Mouse (Mus musculus) stomach, postnatal 0 days (tissue): ENCODE results near the gene Mmrn1. TPM values are rescaled to one million over a fixed set of nuclear protein-coding genes. Genes with fewer than 3 reads are reported as not detected.

Source experiments
- ATAC-seq: fragments of 200-750 bp; cut with Nextera tagmentation; 2 replicates; pipeline ENCODE4 v1.8.0; 2017; ENCODE audit not compliant: low FRiP score, low TSS enrichment
- DNase-seq: peaks from one replicate; pipeline ENCODE4 v3.0.0-alpha.2; 2016; ENCODE audit warnings: low spot score
- H3K27ac ChIP-seq: fragments of 300-500 bp; sonication (generic); replicated peaks from 2 replicates; pipeline ENCODE4 v1.5.1; 2014; ENCODE audit warnings: mild to moderate bottlenecking, control low read depth
- H3K27me3 ChIP-seq: fragments of 300-500 bp; sonication (generic); 2 replicates; pipeline ENCODE4 v1.6.1; 2014; ENCODE audit warnings: low read length; ENCODE audit not compliant: control insufficient read depth, insufficient read depth
- H3K36me3 ChIP-seq: fragments of 300-500 bp; sonication (generic); 2 replicates; pipeline ENCODE4 v1.6.1; 2014; ENCODE audit warnings: low read length, mixed read lengths; ENCODE audit not compliant: control insufficient read depth, insufficient read depth
- H3K4me1 ChIP-seq: fragments of 300-500 bp; sonication (generic); replicated peaks from 2 replicates; pipeline ENCODE4 v1.6.1; 2014; ENCODE audit warnings: antibody characterized with exemption; ENCODE audit not compliant: control insufficient read depth, insufficient read depth
- H3K4me2 ChIP-seq: fragments of 300-500 bp; sonication (generic); replicated peaks from 2 replicates; pipeline ENCODE4 v1.6.1; 2014; ENCODE audit warnings: low read depth, mild to moderate bottlenecking, control low read depth, moderate library complexity
- H3K4me3 ChIP-seq: fragments of 300-500 bp; sonication (generic); 2 replicates; pipeline ENCODE4 v1.5.1; 2014; ENCODE audit warnings: low read depth, low read length, control low read depth
- H3K9ac ChIP-seq: fragments of 300-500 bp; sonication (generic); 2 replicates; pipeline ENCODE4 v1.6.1; 2014; ENCODE audit warnings: mild to moderate bottlenecking, low read length, control low read depth, mixed read lengths
- H3K9me3 ChIP-seq: fragments of 300-500 bp; sonication (generic); 2 replicates; pipeline ENCODE4 v1.6.1; 2016; ENCODE audit warnings: low read length; ENCODE audit not compliant: control insufficient read depth
- CTCF ChIP-seq: IDR thresholded peaks from 2 replicates; pipeline ENCODE4 v1.5.1; 2016; ENCODE audit warnings: antibody characterized with exemption, low read depth, mild to moderate bottlenecking, moderate library complexity
- EP300 ChIP-seq: optimal IDR thresholded peaks from 2 replicates; pipeline ENCODE3; 2016; ENCODE audit warnings: antibody characterized with exemption
- WGBS: fragments of 180-500 bp; shearing (Covaris S2); extraction: QIAGEN DNeasy Blood & Tissue Kit; methylation state at CpG from one replicate; pipeline ENCODE4 v1.1.7; 2014; 5-methylcytosine and 5-hydroxymethylcytosine counted together
- polyA plus RNA-seq: library from polyadenylated mRNA; unstranded; fragments of >200 nt; fragmentation: Nextera tagmentation; extraction: Ambion mirVana; gene quantifications from 2 replicates; pipeline ENCODE4 v1.2.1, GENCODE M21; 2015

Gene Mmrn1
- polyA plus RNA-seq, 1 experiment from 2014 or later, result 1.6 TPM

- Histone ChIP-seq H3K9me3 (no peaks in the 10 kb centered on the region), H3K4me2 (no peak overlapping the region), H3K36me3 (no peaks in the 10 kb centered on the region), H3K27me3 (no peaks in the 10 kb centered on the region), H3K4me3 (no peak overlapping the region), H3K27ac (no peak overlapping the region), H3K4me1 (no peaks in the 10 kb centered on the region), H3K9ac (no peak overlapping the region)
- WGBS, result 55% methylated on average over 3 of the region's 3 CpGs
- TF ChIP-seq EP300 (no peak), CTCF (no peak)
- ATAC-seq, result no peak
- no peak for DNase-seq
These were observed 79.4 kb downstream of the Mmrn1 start for GRCm38 (mm10) chr6:61003916-61004765.

GRCm38 (mm10) chr6:61013780-61014179 lies 89.0 kb downstream of the Mmrn1 start:
- no peaks in the 10 kb centered on the region for H3K27me3 ChIP-seq
- WGBS, result 73% methylated on average over 5 of the region's 5 CpGs
- no peaks in the 10 kb centered on the region for H3K4me1 ChIP-seq
- TF ChIP-seq CTCF (no peak), EP300 (no peak)
- ATAC-seq (no peak), DNase-seq (no peak)
- no peak overlapping the region for H3K4me2 ChIP-seq
- H3K9ac ChIP-seq, result no peak overlapping the region
- H3K36me3 ChIP-seq, result no peaks in the 10 kb centered on the region
- H3K9me3 ChIP-seq, result no peaks in the 10 kb centered on the region
- H3K27ac ChIP-seq, result no peak overlapping the region
- no peak overlapping the region for H3K4me3 ChIP-seq

GRCm38 (mm10) chr6:61019689-61020088 lies 94.9 kb downstream of the Mmrn1 start:
- Histone ChIP-seq H3K9ac (no peak overlapping the region), H3K27me3 (no peaks in the 10 kb centered on the region), H3K36me3 (no peaks in the 10 kb centered on the region), H3K9me3 (no peaks in the 10 kb centered on the region), H3K4me1 (no peaks in the 10 kb centered on the region), H3K4me2 (no peak overlapping the region), H3K4me3 (no peak overlapping the region), H3K27ac (no peak overlapping the region)
- TF ChIP-seq EP300, result no peak
- TF ChIP-seq CTCF, result no peak
- WGBS, result 77% methylated on average over 1 of the region's 1 CpGs
- ATAC-seq (no peak), DNase-seq (no peak)

- ATAC-seq (no peak), DNase-seq (no peak)
- Histone ChIP-seq H3K9ac (no peak overlapping the region), H3K4me2 (no peak overlapping the region), H3K4me1 (no peaks in the 10 kb centered on the region), H3K4me3 (no peak overlapping the region), H3K27ac (no peak overlapping the region), H3K36me3 (no peaks in the 10 kb centered on the region), H3K9me3 (no peaks in the 10 kb centered on the region), H3K27me3 (no peaks in the 10 kb centered on the region)
- WGBS, result 51% methylated on average over 1 of the region's 1 CpGs
- TF ChIP-seq CTCF, result no peak
- TF ChIP-seq EP300, result no peak
These were observed 96.2 kb downstream of the Mmrn1 start for GRCm38 (mm10) chr6:61020995-61021394.

GRCm38 (mm10) chr6:61033251-61033650 lies 108.5 kb downstream of the Mmrn1 start:
- DNase-seq (no peak), ATAC-seq (no peak)
- no peak overlapping the region for H3K9ac ChIP-seq
- H3K27me3 ChIP-seq, result no peaks in the 10 kb centered on the region
- no peak overlapping the region for H3K27ac ChIP-seq
- H3K4me1 ChIP-seq, result no peaks in the 10 kb centered on the region
- H3K36me3 ChIP-seq, result no peaks in the 10 kb centered on the region
- no peak for TF ChIP-seq EP300
- TF ChIP-seq CTCF, result no peak
- no peaks in the 10 kb centered on the region for H3K9me3 ChIP-seq
- 58% methylated on average over 1 of the region's 1 CpGs for WGBS
- no peak overlapping the region for H3K4me3 ChIP-seq
- H3K4me2 ChIP-seq, result no peak overlapping the region

Other genes starting within 250 kb of the Mmrn1 start
- gene Snca, start 95.1 kb upstream of the Mmrn1 start, polyA plus RNA-seq, result 6.5 and 8.0 TPM in 2 replicates